Mouse (Mus musculus): Measurements from ENCODE around the gene Mansc1. TPM values are rescaled to one million over a fixed set of nuclear protein-coding genes. Genes with fewer than 3 reads are reported as not detected.

Gene Mansc1
- polyA plus RNA-seq, 1 experiment from 2014 or later = 13.5 TPM

GRCm38 (mm10) chr6:134606540-134606939 lies 25.7 kb downstream of the Mansc1 start:
- no peak overlapping the region for H3K4me3 ChIP-seq (replicated peaks; ENCODE audit: low read depth, low read length)
- H3K4me1 ChIP-seq (replicated peaks; ENCODE audit: insufficient read depth, low read length) = peaks cover 18% of the 10 kb centered on the region
- no peaks in the 10 kb centered on the region for H3K36me3 ChIP-seq (ENCODE audit: insufficient read depth, low read length)
- DNase-seq (ENCODE audit: low spot score) (no peak), ATAC-seq (replicated peaks; ENCODE audit: low FRiP score, low read depth) (peak; percentile 16)
- H3K9me3 ChIP-seq (replicated peaks; ENCODE audit: low read length) = no peaks in the 10 kb centered on the region
- TF ChIP-seq CTCF (IDR thresholded peaks at IDR 0.05; ENCODE audit: low read depth) = no peak
- H3K9ac ChIP-seq (ENCODE audit: low read depth, low read length) = no peak overlapping the region
- WGBS = 32% methylated on average over 6 of the region's 6 CpGs
- peak overlapping the region; percentile 63 for H3K27ac ChIP-seq
- H3K4me2 ChIP-seq (ENCODE audit: low read length) = no peak overlapping the region
- no peaks in the 10 kb centered on the region for H3K27me3 ChIP-seq (ENCODE audit: insufficient read depth, low read length)

- Histone ChIP-seq H3K27ac (no peak overlapping the region), H3K27me3 (ENCODE audit: insufficient read depth, low read length) (no peaks in the 10 kb centered on the region), H3K9ac (ENCODE audit: low read depth, low read length) (no peak overlapping the region), H3K4me1 (replicated peaks; ENCODE audit: insufficient read depth, low read length) (peaks cover 22% of the 10 kb centered on the region), H3K9me3 (replicated peaks; ENCODE audit: low read length) (no peaks in the 10 kb centered on the region), H3K36me3 (ENCODE audit: insufficient read depth, low read length) (no peaks in the 10 kb centered on the region), H3K4me2 (ENCODE audit: low read length) (no peak overlapping the region), H3K4me3 (replicated peaks; ENCODE audit: low read depth, low read length) (no peak overlapping the region)
- no peak for DNase-seq (ENCODE audit: low spot score)
- 93% methylated on average over 3 of the region's 3 CpGs for WGBS
- no peak for ATAC-seq (replicated peaks; ENCODE audit: low FRiP score, low read depth)
- no peak for TF ChIP-seq CTCF (IDR thresholded peaks at IDR 0.05; ENCODE audit: low read depth)
Measured at GRCm38 (mm10) chr6:134605196-134605595, 27.1 kb downstream of the Mansc1 start.

- peak; percentile 88 for DNase-seq (ENCODE audit: low spot score)
- Histone ChIP-seq H3K9ac (ENCODE audit: low read depth, low read length) (no peak overlapping the region), H3K4me1 (replicated peaks; ENCODE audit: insufficient read depth, low read length) (peaks cover 19% of the 10 kb centered on the region), H3K9me3 (replicated peaks; ENCODE audit: low read length) (no peaks in the 10 kb centered on the region), H3K4me3 (replicated peaks; ENCODE audit: low read depth, low read length) (no peak overlapping the region), H3K36me3 (ENCODE audit: insufficient read depth, low read length) (no peaks in the 10 kb centered on the region), H3K27ac (peak overlapping the region; percentile 62; the same call in 1 of the 2 replicates), H3K4me2 (ENCODE audit: low read length) (peak overlapping the region; percentile 28; the same call in 1 of the 2 replicates), H3K27me3 (ENCODE audit: insufficient read depth, low read length) (no peaks in the 10 kb centered on the region)
- no peak for TF ChIP-seq CTCF (IDR thresholded peaks at IDR 0.05; ENCODE audit: low read depth)
- WGBS = 13% methylated on average over 10 of the region's 10 CpGs
- ATAC-seq (replicated peaks; ENCODE audit: low FRiP score, low read depth) = no peak; the same call in 1 of the 2 replicates
Measured at GRCm38 (mm10) chr6:134602371-134603003, 29.8 kb downstream of the Mansc1 start.

GRCm38 (mm10) chr6:134601766-134602165 lies 30.5 kb downstream of the Mansc1 start:
- H3K27ac ChIP-seq = peak overlapping the region; percentile 82
- TF ChIP-seq CTCF (IDR thresholded peaks at IDR 0.05; ENCODE audit: low read depth) = no peak
- H3K27me3 ChIP-seq (ENCODE audit: insufficient read depth, low read length) = no peaks in the 10 kb centered on the region
- no peak overlapping the region for H3K9ac ChIP-seq (ENCODE audit: low read depth, low read length)
- no peaks in the 10 kb centered on the region for H3K9me3 ChIP-seq (replicated peaks; ENCODE audit: low read length)
- peak; percentile 36 for DNase-seq (ENCODE audit: low spot score)
- 15% methylated on average over 3 of the region's 3 CpGs for WGBS
- ATAC-seq (replicated peaks; ENCODE audit: low FRiP score, low read depth) = no peak; the same call in 1 of the 2 replicates
- no peak overlapping the region for H3K4me3 ChIP-seq (replicated peaks; ENCODE audit: low read depth, low read length)
- H3K36me3 ChIP-seq (ENCODE audit: insufficient read depth, low read length) = no peaks in the 10 kb centered on the region
- H3K4me1 ChIP-seq (replicated peaks; ENCODE audit: insufficient read depth, low read length) = peaks cover 15% of the 10 kb centered on the region
- H3K4me2 ChIP-seq (ENCODE audit: low read length) = no peak overlapping the region

- no peak for ATAC-seq (replicated peaks; ENCODE audit: low FRiP score, low read depth)
- TF ChIP-seq CTCF (IDR thresholded peaks at IDR 0.05; ENCODE audit: low read depth) = no peak
- no peaks in the 10 kb centered on the region for H3K9me3 ChIP-seq (replicated peaks; ENCODE audit: low read length)
- no peak overlapping the region for H3K9ac ChIP-seq (ENCODE audit: low read depth, low read length)
- peak overlapping the region; percentile 82 for H3K27ac ChIP-seq
- DNase-seq (ENCODE audit: low spot score) = no peak
- H3K36me3 ChIP-seq (ENCODE audit: insufficient read depth, low read length) = no peaks in the 10 kb centered on the region
- peaks cover 11% of the 10 kb centered on the region for H3K4me1 ChIP-seq (replicated peaks; ENCODE audit: insufficient read depth, low read length)
- no peak overlapping the region for H3K4me2 ChIP-seq (ENCODE audit: low read length)
- WGBS = 54% methylated on average over 7 of the region's 7 CpGs
- no peaks in the 10 kb centered on the region for H3K27me3 ChIP-seq (ENCODE audit: insufficient read depth, low read length)
- H3K4me3 ChIP-seq (replicated peaks; ENCODE audit: low read depth, low read length) = no peak overlapping the region
Measured at GRCm38 (mm10) chr6:134601130-134601529, 31.2 kb downstream of the Mansc1 start.

GRCm38 (mm10) chr6:134599239-134599638 lies 33.0 kb downstream of the Mansc1 start:
- no peak for ATAC-seq (replicated peaks; ENCODE audit: low FRiP score, low read depth)
- Histone ChIP-seq H3K9me3 (replicated peaks; ENCODE audit: low read length) (no peaks in the 10 kb centered on the region), H3K4me2 (ENCODE audit: low read length) (no peak overlapping the region), H3K36me3 (ENCODE audit: insufficient read depth, low read length) (no peaks in the 10 kb centered on the region), H3K4me1 (replicated peaks; ENCODE audit: insufficient read depth, low read length) (peaks cover 11% of the 10 kb centered on the region), H3K27me3 (ENCODE audit: insufficient read depth, low read length) (no peaks in the 10 kb centered on the region), H3K4me3 (replicated peaks; ENCODE audit: low read depth, low read length) (no peak overlapping the region), H3K9ac (ENCODE audit: low read depth, low read length) (no peak overlapping the region), H3K27ac (0 out of 2 replicates have a peak overlapping the region, but pooled peaks have one; percentile 15)
- TF ChIP-seq CTCF (IDR thresholded peaks at IDR 0.05; ENCODE audit: low read depth) = no peak
- 41% methylated on average over 1 of the region's 1 CpGs for WGBS
- no peak for DNase-seq (ENCODE audit: low spot score)

All from kidney, postnatal 0 days (tissue).